Mouse (Mus musculus) thymus, postnatal 10 days (tissue): Measurements from ENCODE around the gene Hao2.

Source experiments
- DNase-seq, 2 experiments: peaks; one replicate each; pipeline ENCODE4 v3.0.0; 2021; ENCODE audit warnings: low spot score in 2 of 2

The Hao2 gene

GRCm38 (mm10) chr3:98856892-98857291, 36.1 kb downstream of the Hao2 start:
- DNase-seq: no peak

GRCm38 (mm10) chr3:98855160-98855559, 37.9 kb downstream of the Hao2 start:
- no peak for DNase-seq

GRCm38 (mm10) chr3:98853685-98854084, 39.4 kb downstream of the Hao2 start:
- DNase-seq: no peak

- DNase-seq: no peak
These were observed 40.0 kb downstream of the Hao2 start for GRCm38 (mm10) chr3:98853051-98853450.

GRCm38 (mm10) chr3:98852631-98853030, 40.4 kb downstream of the Hao2 start:
- DNase-seq: no peak

GRCm38 (mm10) chr3:98851853-98852252, 41.2 kb downstream of the Hao2 start:
- no peak for DNase-seq

- no peak for DNase-seq
These were observed 42.8 kb downstream of the Hao2 start for GRCm38 (mm10) chr3:98850262-98850661.

GRCm38 (mm10) chr3:98848898-98849297, 44.1 kb downstream of the Hao2 start:
- DNase-seq: no peak
